Mouse (Mus musculus) myocyte (in vitro differentiated cells): ENCODE measurements around the gene Kif27.

Experiments
- CEBPB ChIP-seq: IDR thresholded peaks from 2 replicates; pipeline ENCODE4 v1.6.1; 2011; ENCODE audit warnings: mild to moderate bottlenecking, moderate library complexity; ENCODE audit not compliant: poor library complexity, insufficient read depth, severe bottlenecking
- E2F4 ChIP-seq: IDR thresholded peaks from one replicate; pipeline ENCODE4 v1.6.1; 2011; ENCODE audit warnings: mild to moderate bottlenecking, control low read depth, moderate library complexity; ENCODE audit not compliant: insufficient read depth
- MAX ChIP-seq: IDR thresholded peaks from one replicate; pipeline ENCODE4 v1.6.1; 2011; ENCODE audit warnings: low read depth, mild to moderate bottlenecking, control low read depth
- MYOD1 ChIP-seq, 3 experiments: IDR thresholded peaks; one replicate each; pipeline ENCODE4 v1.6.1; 2011; ENCODE audit warnings: control low read depth in 2 of 3, low read depth in 2 of 3, mild to moderate bottlenecking in 2 of 3, moderate library complexity in 1 of 3; ENCODE audit not compliant: insufficient read length in 2 of 3, control insufficient read depth in 1 of 3
- MYOG ChIP-seq, 3 experiments: IDR thresholded peaks; one replicate each; pipeline ENCODE4 v1.6.1; 2011; ENCODE audit warnings: control low read depth in 2 of 3, low read depth in 2 of 3, mild to moderate bottlenecking in 2 of 3; ENCODE audit not compliant: insufficient read length in 2 of 3, control insufficient read depth in 1 of 3, insufficient read depth in 1 of 3
- POLR2A ChIP-seq: IDR thresholded peaks from one replicate; pipeline ENCODE4 v1.6.1; 2011; ENCODE audit warnings: low read depth, mild to moderate bottlenecking, control low read depth, moderate library complexity; ENCODE audit not compliant: insufficient read length
- POLR2AphosphoS2 ChIP-seq: IDR thresholded peaks from one replicate; pipeline ENCODE4 v1.6.1; 2011; ENCODE audit warnings: low read depth, control low read depth; ENCODE audit not compliant: insufficient read length
- SRF ChIP-seq: IDR thresholded peaks from one replicate; pipeline ENCODE4 v1.6.1; 2011; ENCODE audit warnings: low read depth; ENCODE audit not compliant: control insufficient read depth, insufficient read length
- USF1 ChIP-seq: IDR thresholded peaks from one replicate; pipeline ENCODE4 v1.6.1; 2011; ENCODE audit warnings: low read depth, mild to moderate bottlenecking, control low read depth, moderate library complexity

DNA sequence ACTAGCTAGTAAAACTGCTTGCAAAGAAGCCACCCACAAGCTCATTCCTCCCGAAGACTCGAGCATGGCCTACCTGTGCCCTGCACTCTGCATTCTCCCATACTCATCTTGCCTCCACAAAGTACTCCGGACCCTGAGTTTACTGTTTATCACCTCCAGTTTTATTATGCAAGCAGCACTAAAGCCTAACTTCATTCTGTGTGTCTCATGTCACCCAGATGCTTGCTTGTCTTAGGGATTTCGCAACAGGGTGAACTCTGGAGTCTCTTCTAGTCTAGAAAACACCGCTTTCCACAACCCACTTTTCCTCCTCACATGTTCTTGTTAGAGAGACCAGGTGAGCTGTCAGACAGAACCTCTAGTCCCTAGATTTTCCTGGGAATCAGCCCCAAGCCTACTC is 110.0 kb downstream of the Kif27 start:
- no peak for TF ChIP-seq MAX
- no peak for TF ChIP-seq POLR2A
- TF ChIP-seq POLR2AphosphoS2 = no peak
- no peak for TF ChIP-seq CEBPB
- TF ChIP-seq USF1 = no peak
- no peak for TF ChIP-seq E2F4
- TF ChIP-seq SRF = no peak
- TF ChIP-seq MYOG (IDR thresholded peaks at IDR 0.05; ENCODE audit: control insufficient read depth in 1 of 3, insufficient read depth in 1 of 3, insufficient read length in 2 of 3, low read depth in 2 of 3) = no peak
- TF ChIP-seq MYOD1 (IDR thresholded peaks at IDR 0.05; ENCODE audit: control insufficient read depth in 1 of 3, insufficient read length in 2 of 3, low read depth in 2 of 3) = no peak
